ENCODE assay signal across 14 mouse cellular contexts in genomic region chr3:58333997-58334396, GRCm38 (mm10).
DNase-seq lines count a peak whose midpoint lies in the region; ATAC-seq and TF ChIP-seq lines count a peak whose summit lies in the region.
"Had no signal": no experiment of that assay in that cellular context is flagged by ENCODE, and none has a peak within 500 bp of the region (broad histone marks: within the 10 kb centered on the region; RNA-seq: fewer than 3 reads in every experiment).

No protein-coding gene starts in this region.

- no peak overlapping the region for H3K4me2 ChIP-seq in forebrain, embryonic 11.5 days (ENCODE audit: low read depth, low read length, severe bottlenecking)
- no peak overlapping the region for H3K4me2 ChIP-seq in forebrain, postnatal 0 days (ENCODE audit: low read depth)
- H3K4me2 ChIP-seq in kidney, embryonic 16.5 days (replicated peaks; ENCODE audit: low read depth, low read length): peak overlapping the region; percentile 37
- H3K4me2 ChIP-seq in embryonic facial prominence, embryonic 14.5 days (ENCODE audit: low read depth, low read length): peak overlapping the region; percentile 15
- peak overlapping the region; percentile 20; the same call in 1 of the 2 replicates for H3K4me2 ChIP-seq in limb, embryonic 15.5 days
- H3K4me2 ChIP-seq: forebrain, embryonic 12.5 days had no signal

- WGBS in forebrain, embryonic 11.5 days: 64% methylated on average over 7 of the region's 7 CpGs
- WGBS in forebrain, postnatal 0 days: 51% methylated on average over 7 of the region's 7 CpGs
- 25% methylated on average over 7 of the region's 7 CpGs for WGBS in kidney, embryonic 16.5 days
- WGBS in kidney, adult 2 months: 42% methylated on average over 7 of the region's 7 CpGs
- 39% methylated on average over 7 of the region's 7 CpGs for WGBS in embryonic facial prominence, embryonic 14.5 days
- 25% methylated on average over 7 of the region's 7 CpGs for WGBS in limb, embryonic 15.5 days

- no peak for TF ChIP-seq POLR2A in kidney, adult 2 months (IDR thresholded peaks at IDR 0.05; ENCODE audit: low read depth, low read length)

- DNase-seq in forebrain, embryonic 11.5 days (ENCODE audit: low spot score): no peak
- DNase-seq in forebrain, postnatal 0 days: no peak
- no peak for DNase-seq in kidney, adult 2 months
- DNase-seq in embryonic facial prominence, embryonic 14.5 days (ENCODE audit: low spot score): peak; percentile 78
- no peak for DNase-seq in right cerebral cortex, postnatal 10 days (ENCODE audit: low spot score in 2 of 2)
- DNase-seq in gastrocnemius, postnatal 4 days (ENCODE audit: low spot score in 2 of 2): no peak
- DNase-seq: cerebellum, adult 11-12 months; gastrocnemius, postnatal 25 days; left cerebral cortex, postnatal 4 days had no signal

- no peak overlapping the region for H3K4me3 ChIP-seq in forebrain, embryonic 11.5 days (ENCODE audit: low read depth, low read length)
- no peak overlapping the region for H3K4me3 ChIP-seq in forebrain, postnatal 0 days (ENCODE audit: low read depth, low read length)
- no peak overlapping the region; the same call in 1 of the 2 replicates for H3K4me3 ChIP-seq in kidney, embryonic 16.5 days (ENCODE audit: low read length)
- H3K4me3 ChIP-seq in kidney, adult 2 months (ENCODE audit: insufficient read depth, low read depth, low read length): no peak overlapping the region
- H3K4me3 ChIP-seq in embryonic facial prominence, embryonic 14.5 days (ENCODE audit: low read depth, low read length): no peak overlapping the region
- peak overlapping the region; percentile 9; the same call in 1 of the 2 replicates for H3K4me3 ChIP-seq in limb, embryonic 15.5 days
- H3K4me3 ChIP-seq: forebrain, embryonic 12.5 days; myocyte had no signal

- no peak overlapping the region for H3K27ac ChIP-seq in forebrain, embryonic 11.5 days (ENCODE audit: low read depth, low read length)
- H3K27ac ChIP-seq in forebrain, postnatal 0 days (ENCODE audit: low read depth, low read length): no peak overlapping the region
- H3K27ac ChIP-seq in kidney, embryonic 16.5 days (ENCODE audit: low read length): no peak overlapping the region
- no peak overlapping the region for H3K27ac ChIP-seq in kidney, adult 2 months (ENCODE audit: insufficient read depth, low read depth, low read length)
- H3K27ac ChIP-seq in embryonic facial prominence, embryonic 14.5 days (replicated peaks; ENCODE audit: low read depth, low read length): no peak overlapping the region; the same call in 1 of the 2 replicates
- H3K27ac ChIP-seq in limb, embryonic 15.5 days: 0 out of 2 replicates have a peak overlapping the region, but pooled peaks have one; percentile 35
- H3K27ac ChIP-seq: forebrain, embryonic 12.5 days; hindbrain, postnatal 0 days had no signal

- no peak for TF ChIP-seq CTCF in forebrain, postnatal 0 days (IDR thresholded peaks at IDR 0.05; ENCODE audit: low read depth)
- no peak for TF ChIP-seq CTCF in kidney, adult 2 months (conservative IDR thresholded peaks at IDR 0.05; ENCODE audit: insufficient read depth, insufficient read length, low read depth, low read length)

- H3K4me1 ChIP-seq in forebrain, embryonic 11.5 days (replicated peaks; ENCODE audit: control insufficient read depth, insufficient read depth, low read length): peaks cover 2% of the 10 kb centered on the region; the same call in 1 of the 2 replicates
- peaks cover 5% of the 10 kb centered on the region; the same call in 1 of the 2 replicates for H3K4me1 ChIP-seq in forebrain, postnatal 0 days (ENCODE audit: insufficient read depth)
- peaks cover 18% of the 10 kb centered on the region for H3K4me1 ChIP-seq in kidney, embryonic 16.5 days (ENCODE audit: insufficient read depth, low read length)
- H3K4me1 ChIP-seq in kidney, adult 2 months (ENCODE audit: control insufficient read depth, insufficient read depth, low read length): no peaks in the 10 kb centered on the region
- peaks cover 12% of the 10 kb centered on the region; the same call in 1 of the 2 replicates for H3K4me1 ChIP-seq in embryonic facial prominence, embryonic 14.5 days (ENCODE audit: control insufficient read depth, insufficient read depth, low read length)
- peaks cover 13% of the 10 kb centered on the region for H3K4me1 ChIP-seq in limb, embryonic 15.5 days

- no peaks in the 10 kb centered on the region for H3K27me3 ChIP-seq in forebrain, embryonic 11.5 days (ENCODE audit: control insufficient read depth, insufficient read depth, low read length)
- no peaks in the 10 kb centered on the region for H3K27me3 ChIP-seq in forebrain, postnatal 0 days (ENCODE audit: insufficient read depth, low read length)
- H3K27me3 ChIP-seq in kidney, embryonic 16.5 days (ENCODE audit: insufficient read depth, low read length): no peaks in the 10 kb centered on the region
- H3K27me3 ChIP-seq in kidney, adult 2 months (replicated peaks; ENCODE audit: control insufficient read depth, insufficient read depth, low read length): no peaks in the 10 kb centered on the region
- H3K27me3 ChIP-seq in embryonic facial prominence, embryonic 14.5 days (replicated peaks; ENCODE audit: control insufficient read depth, insufficient read depth, low read length): no peaks in the 10 kb centered on the region
- H3K27me3 ChIP-seq in limb, embryonic 15.5 days: no peaks in the 10 kb centered on the region
- H3K27me3 ChIP-seq: forebrain, embryonic 12.5 days had no signal

- H3K9ac ChIP-seq in forebrain, embryonic 11.5 days (ENCODE audit: low read length): no peak overlapping the region
- H3K9ac ChIP-seq in forebrain, postnatal 0 days: no peak overlapping the region
- no peak overlapping the region for H3K9ac ChIP-seq in kidney, embryonic 16.5 days (replicated peaks; ENCODE audit: low read length)
- no peak overlapping the region for H3K9ac ChIP-seq in embryonic facial prominence, embryonic 14.5 days (ENCODE audit: low read depth, low read length)
- no peak overlapping the region for H3K9ac ChIP-seq in limb, embryonic 15.5 days
- H3K9ac ChIP-seq: forebrain, embryonic 12.5 days had no signal

- no peaks in the 10 kb centered on the region for H3K9me3 ChIP-seq in forebrain, embryonic 11.5 days (ENCODE audit: control insufficient read depth, low read length)
- H3K9me3 ChIP-seq in forebrain, postnatal 0 days (ENCODE audit: low read length): no peaks in the 10 kb centered on the region
- no peaks in the 10 kb centered on the region for H3K9me3 ChIP-seq in kidney, embryonic 16.5 days (ENCODE audit: low read length)
- H3K9me3 ChIP-seq in embryonic facial prominence, embryonic 14.5 days (ENCODE audit: control insufficient read depth, low read length): no peaks in the 10 kb centered on the region
- H3K9me3 ChIP-seq in limb, embryonic 15.5 days: no peaks in the 10 kb centered on the region
- H3K9me3 ChIP-seq: forebrain, embryonic 12.5 days had no signal

- 0 out of 2 replicates have a peak, but pooled peaks have one; percentile 21 for ATAC-seq in forebrain, embryonic 11.5 days (replicated peaks; ENCODE audit: low FRiP score)
- ATAC-seq in forebrain, postnatal 0 days: no peak
- ATAC-seq in kidney, embryonic 16.5 days (ENCODE audit: low FRiP score, low TSS enrichment): no peak
- ATAC-seq in embryonic facial prominence, embryonic 14.5 days (ENCODE audit: low read depth): peak; percentile 73; the same call in 1 of the 2 replicates
- ATAC-seq in limb, embryonic 15.5 days (ENCODE audit: insufficient number of reproducible peaks, low FRiP score, low TSS enrichment, low read depth): no peak
- ATAC-seq: hindbrain, postnatal 0 days had no signal

- H3K36me3 ChIP-seq in forebrain, embryonic 11.5 days (ENCODE audit: control insufficient read depth, insufficient read depth, low read length): no peaks in the 10 kb centered on the region
- H3K36me3 ChIP-seq in forebrain, postnatal 0 days (ENCODE audit: insufficient read depth): no peaks in the 10 kb centered on the region
- H3K36me3 ChIP-seq in kidney, embryonic 16.5 days (ENCODE audit: insufficient read depth, low read length): no peaks in the 10 kb centered on the region
- no peaks in the 10 kb centered on the region for H3K36me3 ChIP-seq in kidney, adult 2 months (ENCODE audit: control insufficient read depth, insufficient read depth, low read length)
- H3K36me3 ChIP-seq in embryonic facial prominence, embryonic 14.5 days (ENCODE audit: control insufficient read depth, insufficient read depth, low read length): no peaks in the 10 kb centered on the region
- no peaks in the 10 kb centered on the region for H3K36me3 ChIP-seq in limb, embryonic 15.5 days
- H3K36me3 ChIP-seq: forebrain, embryonic 12.5 days had no signal

Comparison
In these comparisons a context has a peak if more than half of its experiments do, and no peak if none do; other contexts are left out.
1. ATAC-seq: peak in forebrain, embryonic 11.5 days (single experiment) and embryonic facial prominence, embryonic 14.5 days (single experiment); none in forebrain, postnatal 0 days (single experiment), kidney, embryonic 16.5 days (single experiment) and limb, embryonic 15.5 days (single experiment).
2. H3K4me2 ChIP-seq: peak in kidney, embryonic 16.5 days (single experiment), embryonic facial prominence, embryonic 14.5 days (single experiment) and limb, embryonic 15.5 days (single experiment); none in forebrain, embryonic 11.5 days (single experiment) and forebrain, postnatal 0 days (single experiment).